Mouse (Mus musculus) lung, adult 2 months (tissue): ENCODE measurements around the gene Bcas1. TPM values are rescaled to one million over a fixed set of nuclear protein-coding genes. Genes with fewer than 3 reads are reported as not detected.
"Not testable (repeated sequence)": the region's sequence is repeated elsewhere in the genome, so short reads cannot be mapped to it uniquely, and the experiment has no call there.

Experiments
- DNase-seq: peaks from one replicate; pipeline ENCODE4 v3.0.0; 2022
- H3K4me1 ChIP-seq: fragments of 200-500 bp; 2 replicates; pipeline ENCODE4 v1.6.1; 2011; ENCODE audit warnings: low read length; ENCODE audit not compliant: control insufficient read depth, insufficient read depth
- H3K4me3 ChIP-seq: fragments of 200-500 bp; replicated peaks from 2 replicates; pipeline ENCODE3; 2011; ENCODE audit warnings: low read depth, mild to moderate bottlenecking, control low read depth, low read length; ENCODE audit errors: extremely low read depth
- CTCF ChIP-seq: fragments of 200-500 bp; IDR thresholded peaks from 2 replicates; pipeline ENCODE4 v1.5.1; 2011; ENCODE audit warnings: mild to moderate bottlenecking, low read length, control low read depth; ENCODE audit not compliant: insufficient read depth
- POLR2A ChIP-seq: fragments of 200-500 bp; IDR thresholded peaks from 2 replicates; pipeline ENCODE4 v1.6.1; 2011; ENCODE audit warnings: low read depth, mild to moderate bottlenecking, control low read depth, low read length, borderline replicate concordance; ENCODE audit errors: extremely low read depth
- WGBS: fragments of 180-500 bp; shearing (Covaris S2); methylation state at CpG from one replicate; pipeline ENCODE4 v1.1.7; 2018; 5-methylcytosine and 5-hydroxymethylcytosine counted together
- polyA plus RNA-seq: library from polyadenylated mRNA; depleted of rRNA; stranded (reverse); fragments of >200 nt; gene quantifications from 2 replicates; pipeline ENCODE4 v1.2.3, GENCODE M21; 2012

Bcas1 gene
- polyA plus RNA-seq, 1 experiment, result 2.2 TPM

GRCm38 (mm10) chr2:170459805-170460204, 32.2 kb upstream of the Bcas1 start:
- TF ChIP-seq CTCF, result no peak
- no peak for TF ChIP-seq POLR2A
- no peaks in the 10 kb centered on the region for H3K4me1 ChIP-seq
- no peak for DNase-seq
- H3K4me3 ChIP-seq, result no peak overlapping the region
- 33% methylated on average over 9 of the region's 9 CpGs for WGBS

GRCm38 (mm10) chr2:170459183-170459582, 31.5 kb upstream of the Bcas1 start:
- H3K4me3 ChIP-seq, result no peak overlapping the region
- no peaks in the 10 kb centered on the region for H3K4me1 ChIP-seq
- no peak for TF ChIP-seq POLR2A
- no peak for TF ChIP-seq CTCF
- WGBS, result 63% methylated on average over 10 of the region's 10 CpGs
- DNase-seq, result no peak

GRCm38 (mm10) chr2:170453809-170454208, 26.2 kb upstream of the Bcas1 start:
- 48% methylated on average over 3 of the region's 4 CpGs for WGBS
- not testable (repeated sequence) for H3K4me3 ChIP-seq, DNase-seq, H3K4me1 ChIP-seq

GRCm38 (mm10) chr2:170450933-170451332, 23.3 kb upstream of the Bcas1 start:
- TF ChIP-seq POLR2A (no peak), CTCF (peak; percentile 90)
- no peaks in the 10 kb centered on the region for H3K4me1 ChIP-seq
- WGBS, result 6% methylated on average over 9 of the region's 9 CpGs
- DNase-seq, result peak; percentile 78
- no peak overlapping the region for H3K4me3 ChIP-seq

GRCm38 (mm10) chr2:170447651-170448050, 20.0 kb upstream of the Bcas1 start:
- no peak for TF ChIP-seq CTCF
- no peak for TF ChIP-seq POLR2A
- H3K4me1 ChIP-seq, result no peaks in the 10 kb centered on the region
- WGBS, result 69% methylated on average over 10 of the region's 10 CpGs
- no peak for DNase-seq
- H3K4me3 ChIP-seq, result no peak overlapping the region

- TF ChIP-seq POLR2A, result no peak
- no peak for TF ChIP-seq CTCF
- no peaks in the 10 kb centered on the region for H3K4me1 ChIP-seq
- 56% methylated on average over 5 of the region's 5 CpGs for WGBS
- no peak for DNase-seq
- H3K4me3 ChIP-seq, result no peak overlapping the region
These were observed 19.3 kb upstream of the Bcas1 start for GRCm38 (mm10) chr2:170446843-170447383.

- no peak overlapping the region for H3K4me3 ChIP-seq
- TF ChIP-seq CTCF (no peak), POLR2A (no peak)
- peak; percentile 18 for DNase-seq
- WGBS, result 40% methylated on average over 5 of the region's 5 CpGs
- no peaks in the 10 kb centered on the region for H3K4me1 ChIP-seq
These were observed 18.2 kb upstream of the Bcas1 start for GRCm38 (mm10) chr2:170445861-170446260.

GRCm38 (mm10) chr2:170442535-170442934, 14.9 kb upstream of the Bcas1 start:
- no peak overlapping the region for H3K4me3 ChIP-seq
- no peaks in the 10 kb centered on the region for H3K4me1 ChIP-seq
- no peak for TF ChIP-seq POLR2A
- no peak for TF ChIP-seq CTCF
- 68% methylated on average over 3 of the region's 3 CpGs for WGBS
- no peak for DNase-seq

GRCm38 (mm10) chr2:170438782-170439181, 11.1 kb upstream of the Bcas1 start:
- WGBS, result 39% methylated on average over 13 of the region's 13 CpGs
- Histone ChIP-seq H3K4me1 (no peaks in the 10 kb centered on the region), H3K4me3 (no peak overlapping the region)
- no peak for DNase-seq
- TF ChIP-seq POLR2A, result no peak
- no peak for TF ChIP-seq CTCF

- TF ChIP-seq CTCF, result no peak
- TF ChIP-seq POLR2A, result no peak
- Histone ChIP-seq H3K4me1 (no peaks in the 10 kb centered on the region), H3K4me3 (no peak overlapping the region)
- DNase-seq, result no peak
- 48% methylated on average over 4 of the region's 4 CpGs for WGBS
These were observed 8.6 kb upstream of the Bcas1 start for GRCm38 (mm10) chr2:170436204-170436603.

GRCm38 (mm10) chr2:170432152-170432551, 4.5 kb upstream of the Bcas1 start:
- Histone ChIP-seq H3K4me3 (no peak overlapping the region), H3K4me1 (no peaks in the 10 kb centered on the region)
- WGBS, result 65% methylated on average over 6 of the region's 6 CpGs
- no peak for DNase-seq
- TF ChIP-seq POLR2A (no peak), CTCF (no peak)
